In genomic region chr12:102468894-102469764, GRCm38 (mm10) we compare ENCODE assay signal across 8 mouse cellular contexts. TPM values are rescaled to one million over a fixed set of nuclear protein-coding genes. Genes with fewer than 3 reads are reported as not detected.
A peak's percentile ranks its signal among the peaks of the same experiment; 100 is the strongest.
DNase-seq lines count a peak whose midpoint lies in the region; ATAC-seq and TF ChIP-seq lines count a peak whose summit lies in the region.

TSS of gene Golga5 (plus strand) at chr12:102469135.

- no peaks in the 10 kb centered on the region for H3K9me3 ChIP-seq in G1E (replicated peaks)
- no peaks in the 10 kb centered on the region for H3K9me3 ChIP-seq in forebrain, postnatal 0 days (ENCODE audit: low read length)
- no peaks in the 10 kb centered on the region for H3K9me3 ChIP-seq in lung, embryonic 15.5 days

- peaks cover 12% of the 10 kb centered on the region for H3K4me1 ChIP-seq in G1E (ENCODE audit: insufficient read depth, low read depth, low read length)
- peaks cover 7% of the 10 kb centered on the region; the same call in 1 of the 2 replicates for H3K4me1 ChIP-seq in forebrain, postnatal 0 days (ENCODE audit: insufficient read depth)
- H3K4me1 ChIP-seq in lung, embryonic 15.5 days, result peaks cover 9% of the 10 kb centered on the region

- peak; percentile 96 for ATAC-seq in G1E (ENCODE audit: extremely low read depth, insufficient number of reproducible peaks, low FRiP score, poor library complexity, severe bottlenecking)
- peak; percentile 99 for ATAC-seq in forebrain, postnatal 0 days
- ATAC-seq in lung, embryonic 15.5 days (ENCODE audit: borderline replicate concordance, extremely low read depth, low FRiP score, low TSS enrichment), result peak; percentile 99

- peak within 1 kb of the TSS; percentile 96 for H3K4me3 ChIP-seq in G1E (ENCODE audit: low read depth, low read length)
- peak within 1 kb of the TSS; percentile 87 for H3K4me3 ChIP-seq in forebrain, postnatal 0 days (ENCODE audit: low read depth, low read length)
- H3K4me3 ChIP-seq in lung, embryonic 15.5 days, result peak within 1 kb of the TSS; percentile 84

- DNase-seq in G1E (ENCODE audit: low spot score), result peak; percentile 97
- peak; percentile 95 to 99 for DNase-seq in cerebellum, adult 18-20 months
- peak; percentile 98 for DNase-seq in forebrain, postnatal 0 days
- peak; percentile 98 for DNase-seq in heart, postnatal 4 days
- peak; percentile 94 to 96 for DNase-seq in layer of hippocampus, adult 8-10 months (ENCODE audit: low spot score in 2 of 2)
- DNase-seq in ovary, adult 18-20 months (ENCODE audit: low spot score), result peak; percentile 96
- DNase-seq in thymus, postnatal 0 days (ENCODE audit: low spot score), result peak; percentile 97

- under 1% methylated on average over 58 of the region's 86 CpGs for WGBS in forebrain, postnatal 0 days
- WGBS in lung, embryonic 15.5 days, result under 1% methylated on average over 86 of the region's 86 CpGs

- H3K36me3 ChIP-seq in G1E (replicated peaks), result peaks cover 26% of the 10 kb centered on the region
- peaks cover 5% of the 10 kb centered on the region; the same call in 1 of the 2 replicates for H3K36me3 ChIP-seq in forebrain, postnatal 0 days (ENCODE audit: insufficient read depth)
- peaks cover 17% of the 10 kb centered on the region for H3K36me3 ChIP-seq in lung, embryonic 15.5 days

- H3K4me2 ChIP-seq in forebrain, postnatal 0 days (ENCODE audit: low read depth), result peak within 1 kb of the TSS; percentile 86
- H3K4me2 ChIP-seq in lung, embryonic 15.5 days, result peak within 1 kb of the TSS; percentile 85

- H3K27ac ChIP-seq in forebrain, postnatal 0 days (ENCODE audit: low read depth, low read length), result peak within 1 kb of the TSS; percentile 82
- peak within 1 kb of the TSS; percentile 49 for H3K27ac ChIP-seq in lung, embryonic 15.5 days

- peaks cover 7% of the 10 kb centered on the region; the same call in 1 of the 2 replicates for H3K27me3 ChIP-seq in G1E (ENCODE audit: insufficient read depth, low read length)
- H3K27me3 ChIP-seq in forebrain, postnatal 0 days (ENCODE audit: insufficient read depth, low read length), result no peaks in the 10 kb centered on the region
- no peaks in the 10 kb centered on the region for H3K27me3 ChIP-seq in lung, embryonic 15.5 days

- peak within 1 kb of the TSS; percentile 69 for H3K9ac ChIP-seq in forebrain, postnatal 0 days
- H3K9ac ChIP-seq in lung, embryonic 15.5 days, result peak within 1 kb of the TSS; percentile 87

- no peak for TF ChIP-seq CTCF in G1E (IDR thresholded peaks at IDR 0.05; ENCODE audit: low read depth, low read length)
- no peak; the same call in 1 of the 2 replicates for TF ChIP-seq CTCF in forebrain, postnatal 0 days (IDR thresholded peaks at IDR 0.05; ENCODE audit: low read depth)

RNA-seq across cellular contexts. Expression of gene Golga5, which starts in this region (rescaled TPM):
- total RNA-seq in G1E (2014; fragmentation: Nextera tagmentation), result 60.6 and 63.6 TPM in 2 replicates
- total RNA-seq in G1E (2017), result 74.1 and 86.3 TPM in 2 replicates
- polyA plus RNA-seq in G1E (2012), result 7.5 and 10.1 TPM in 2 replicates
- total RNA-seq in forebrain, postnatal 0 days (2014; rRNA removed), result 28.9 and 34.9 TPM in 2 replicates
- polyA plus RNA-seq in forebrain, postnatal 0 days (2015; fragmentation: Nextera tagmentation; extraction: Ambion mirVana), result 24.4 and 25.6 TPM in 2 replicates
- total RNA-seq in heart, postnatal 4 days (2021), result 10 to 100 TPM; 23.0 to 26.7 TPM
- total RNA-seq in layer of hippocampus, adult 8-10 months (2022), result 10 to 100 TPM; 24.9 to 29.8 (median 26.9) TPM
- 31.3 and 33.6 TPM in 2 replicates for polyA plus RNA-seq in lung, embryonic 15.5 days (2015; fragmentation: Nextera tagmentation; extraction: Ambion mirVana)
- polyA plus RNA-seq in thymus, postnatal 0 days (2015; fragmentation: Nextera tagmentation; extraction: Ambion mirVana), result 31.7 and 34.5 TPM in 2 replicates

Comparison
In these comparisons a context has a peak if more than half of its experiments do, and no peak if none do; other contexts are left out.
1. Peak in every context shown above with its lines: DNase-seq, ATAC-seq, H3K4me3 ChIP-seq and H3K27ac ChIP-seq.